Mouse (Mus musculus): ENCODE data around the gene Slc35e4. TPM values are rescaled to one million over a fixed set of nuclear protein-coding genes. Genes with fewer than 3 reads are reported as not detected.

Slc35e4 gene
- total and polyA plus RNA-seq, 3 experiments = 3.3 to 10.9 (median 4.6) TPM

GRCm38 (mm10) chr11:3931511-3932211, 17.2 kb upstream of the Slc35e4 start, which contains the start of gene Tcn2:
Gene Tcn2, minus strand, starts transcription at chr11:3932159.
- Histone ChIP-seq H3K27me3 (replicated peaks) (peaks cover 85% of the 10 kb centered on the region), H3K4me3 (replicated peaks in 1 of 3; ENCODE audit: low read depth in 2 of 3, low read length in 2 of 3, poor library complexity in 1 of 3) (peak within 1 kb of the TSS; percentile 24 to 60 (median 36)), H3K9me3 (replicated peaks; ENCODE audit: low read length) (no peaks in the 10 kb centered on the region), H3K27ac (ENCODE audit: insufficient read depth, low read depth) (no peak within 1 kb of the TSS), H3K36me3 (replicated peaks in 1 of 2; ENCODE audit: control insufficient read depth in 1 of 2, insufficient read depth in 1 of 2, low read length in 1 of 2) (no peaks in the 10 kb centered on the region), H3K4me1 (ENCODE audit: control insufficient read depth in 1 of 2, insufficient read depth in 2 of 2) (peaks cover 0 to 7% of the 10 kb centered on the region in 2 experiments; a peak in 2 of 4 replicates), H3K79me2 (replicated peaks; ENCODE audit: control insufficient read depth, extremely low read depth, insufficient read depth, poor library complexity, severe bottlenecking) (no peaks in the 10 kb centered on the region), H3K9ac (ENCODE audit: insufficient read depth, low read depth) (peak within 1 kb of the TSS; percentile 28; the same call in 1 of the 2 replicates), H3K4me2 (ENCODE audit: insufficient read depth, low read depth, poor library complexity, severe bottlenecking) (peak within 1 kb of the TSS; percentile 64)
- TF ChIP-seq E2F4 (IDR thresholded peaks at IDR 0.05; ENCODE audit: insufficient replicate concordance, low read depth, low read length) (no peak), EP300 (IDR thresholded peaks at IDR 0.05; ENCODE audit: low read length) (no peak), MAX (IDR thresholded peaks at IDR 0.05; ENCODE audit: low read length) (peak; percentile 95), MXI1 (IDR thresholded peaks at IDR 0.05; ENCODE audit: low read depth, low read length) (no peak), TCF12 (IDR thresholded peaks at IDR 0.05; ENCODE audit: low read depth, low read length) (peak; percentile 46; the same call in 1 of the 2 replicates), MEF2A (IDR thresholded peaks at IDR 0.05; ENCODE audit: borderline replicate concordance, low read depth, low read length) (no peak), ETS1 (conservative IDR thresholded peaks at IDR 0.05; ENCODE audit: low read depth, low read length) (no peak; the same call in 1 of the 2 replicates), MAZ (IDR thresholded peaks at IDR 0.05; ENCODE audit: low read depth, low read length) (peak; percentile 16; the same call in 1 of the 2 replicates), NELFE (IDR thresholded peaks at IDR 0.05; ENCODE audit: low read depth, low read length) (no peak), USF1 (IDR thresholded peaks at IDR 0.05; ENCODE audit: low read depth, low read length) (peak; percentile 97), SIN3A (IDR thresholded peaks at IDR 0.05; ENCODE audit: low read length) (peak; percentile 83), BHLHE40 (IDR thresholded peaks at IDR 0.05; ENCODE audit: low read depth, low read length) (peak; percentile 89), HCFC1 (IDR thresholded peaks at IDR 0.05; ENCODE audit: low read depth, low read length) (no peak), ZNF384 (IDR thresholded peaks at IDR 0.05; ENCODE audit: low read depth, low read length) (no peak), USF2 (conservative IDR thresholded peaks at IDR 0.05; ENCODE audit: low read depth, low read length) (peak; percentile 97)
- in situ Hi-C loops (cut with MboI; ENCODE audit: low pct_ligation_motif_present, low pct_unique_long_range_greater_than_20kb, low sequenced_read_pairs) = no loop called here
- DNase-seq (ENCODE audit: extremely low read depth) = peak; percentile 62
- dilution Hi-C loops (cut with MboI; ENCODE audit: extremely low pct_ligation_motif_present, extremely low pct_unique_long_range_greater_than_20kb, low sequenced_read_pairs) = no loop called here

- Histone ChIP-seq H3K4me3 (replicated peaks in 1 of 3; ENCODE audit: low read depth in 2 of 3, low read length in 2 of 3, poor library complexity in 1 of 3) (no peak overlapping the region), H3K79me2 (replicated peaks; ENCODE audit: control insufficient read depth, extremely low read depth, insufficient read depth, poor library complexity, severe bottlenecking) (no peaks in the 10 kb centered on the region), H3K9ac (ENCODE audit: insufficient read depth, low read depth) (no peak overlapping the region), H3K9me3 (replicated peaks; ENCODE audit: low read length) (no peaks in the 10 kb centered on the region), H3K27me3 (replicated peaks) (peaks cover 86% of the 10 kb centered on the region), H3K27ac (ENCODE audit: insufficient read depth, low read depth) (no peak overlapping the region), H3K4me2 (ENCODE audit: insufficient read depth, low read depth, poor library complexity, severe bottlenecking) (0 out of 2 replicates have a peak overlapping the region, but pooled peaks have one; percentile 64), H3K4me1 (ENCODE audit: control insufficient read depth in 1 of 2, insufficient read depth in 2 of 2) (peaks cover 0 to 7% of the 10 kb centered on the region in 2 experiments; a peak in 2 of 4 replicates), H3K36me3 (replicated peaks in 1 of 2; ENCODE audit: control insufficient read depth in 1 of 2, insufficient read depth in 1 of 2, low read length in 1 of 2) (no peaks in the 10 kb centered on the region)
- in situ Hi-C loops (cut with MboI; ENCODE audit: low pct_ligation_motif_present, low pct_unique_long_range_greater_than_20kb, low sequenced_read_pairs) (no loop called here), dilution Hi-C loops (cut with MboI; ENCODE audit: extremely low pct_ligation_motif_present, extremely low pct_unique_long_range_greater_than_20kb, low sequenced_read_pairs) (no loop called here)
- DNase-seq (ENCODE audit: extremely low read depth) = no peak
- TF ChIP-seq CHD1 (IDR thresholded peaks at IDR 0.05; ENCODE audit: low read depth, low read length) = no peak
- no peak for TF ChIP-seq UBTF (IDR thresholded peaks at IDR 0.05; ENCODE audit: low read depth, low read length)
- TF ChIP-seq MXI1 (IDR thresholded peaks at IDR 0.05; ENCODE audit: low read depth, low read length) = no peak
- no peak for TF ChIP-seq POLR2AphosphoS2 (IDR thresholded peaks at IDR 0.05; ENCODE audit: low read depth, low read length)
- no peak for TF ChIP-seq ELF1 (IDR thresholded peaks at IDR 0.05; ENCODE audit: low read depth, low read length)
- no peak for TF ChIP-seq SMC3 (IDR thresholded peaks at IDR 0.05; ENCODE audit: low read depth, low read length)
- TF ChIP-seq MEF2A (IDR thresholded peaks at IDR 0.05; ENCODE audit: borderline replicate concordance, low read depth, low read length) = no peak
Observed at GRCm38 (mm10) chr11:3930931-3931330, 16.5 kb upstream of the Slc35e4 start.
